Mouse (Mus musculus) neural tube, embryonic 13.5 days (tissue): ENCODE results near the gene Bcl2l1. TPM values are rescaled to one million over a fixed set of nuclear protein-coding genes. Genes with fewer than 3 reads are reported as not detected.

ENCODE experiments used
- ATAC-seq: fragments of 200-750 bp; cut with Nextera tagmentation; 2 replicates; pipeline ENCODE4 v1.8.0; 2017; ENCODE audit warnings: low read depth, mild to moderate bottlenecking, moderate TSS enrichment, moderate library complexity
- H3K27ac ChIP-seq: fragments of 300-500 bp; sonication (generic); replicated peaks from 2 replicates; pipeline ENCODE4 v1.5.1; 2015; ENCODE audit warnings: moderate library complexity, mild to moderate bottlenecking, inconsistent platforms
- H3K27me3 ChIP-seq: fragments of 300-500 bp; sonication (generic); 2 replicates; pipeline ENCODE4 v1.6.1; 2015; ENCODE audit warnings: mild to moderate bottlenecking, inconsistent platforms
- H3K36me3 ChIP-seq: fragments of 300-500 bp; sonication (generic); 2 replicates; pipeline ENCODE4 v1.6.1; 2015; ENCODE audit warnings: mild to moderate bottlenecking, inconsistent platforms
- H3K4me1 ChIP-seq: fragments of 300-500 bp; sonication (generic); replicated peaks from 2 replicates; pipeline ENCODE4 v1.6.1; 2015; ENCODE audit warnings: inconsistent platforms
- H3K4me2 ChIP-seq: fragments of 300-500 bp; sonication (generic); 2 replicates; pipeline ENCODE4 v1.6.1; 2015; ENCODE audit warnings: inconsistent platforms, mild to moderate bottlenecking, moderate library complexity
- H3K4me3 ChIP-seq: fragments of 300-500 bp; sonication (generic); 2 replicates; pipeline ENCODE4 v1.5.1; 2015; ENCODE audit warnings: mild to moderate bottlenecking, inconsistent platforms
- H3K9ac ChIP-seq: fragments of 300-500 bp; sonication (generic); 2 replicates; pipeline ENCODE4 v1.6.1; 2015; ENCODE audit warnings: moderate library complexity, mild to moderate bottlenecking, inconsistent platforms
- H3K9me3 ChIP-seq: fragments of 300-500 bp; sonication (generic); 2 replicates; pipeline ENCODE4 v1.6.1; 2016; ENCODE audit warnings: inconsistent platforms
- WGBS: fragments of 180-500 bp; shearing (Covaris S2); methylation state at CpG from one replicate; pipeline ENCODE4 v1.1.7; 2015; 5-methylcytosine and 5-hydroxymethylcytosine counted together
- polyA plus RNA-seq: library from polyadenylated mRNA; unstranded; fragments of >200 nt; fragmentation: Nextera tagmentation; extraction: Ambion mirVana; gene quantifications from 2 replicates; pipeline ENCODE4 v1.2.1, GENCODE M21; 2015

Gene Bcl2l1
- 151 and 153 TPM in 2 replicates for polyA plus RNA-seq

DNA sequence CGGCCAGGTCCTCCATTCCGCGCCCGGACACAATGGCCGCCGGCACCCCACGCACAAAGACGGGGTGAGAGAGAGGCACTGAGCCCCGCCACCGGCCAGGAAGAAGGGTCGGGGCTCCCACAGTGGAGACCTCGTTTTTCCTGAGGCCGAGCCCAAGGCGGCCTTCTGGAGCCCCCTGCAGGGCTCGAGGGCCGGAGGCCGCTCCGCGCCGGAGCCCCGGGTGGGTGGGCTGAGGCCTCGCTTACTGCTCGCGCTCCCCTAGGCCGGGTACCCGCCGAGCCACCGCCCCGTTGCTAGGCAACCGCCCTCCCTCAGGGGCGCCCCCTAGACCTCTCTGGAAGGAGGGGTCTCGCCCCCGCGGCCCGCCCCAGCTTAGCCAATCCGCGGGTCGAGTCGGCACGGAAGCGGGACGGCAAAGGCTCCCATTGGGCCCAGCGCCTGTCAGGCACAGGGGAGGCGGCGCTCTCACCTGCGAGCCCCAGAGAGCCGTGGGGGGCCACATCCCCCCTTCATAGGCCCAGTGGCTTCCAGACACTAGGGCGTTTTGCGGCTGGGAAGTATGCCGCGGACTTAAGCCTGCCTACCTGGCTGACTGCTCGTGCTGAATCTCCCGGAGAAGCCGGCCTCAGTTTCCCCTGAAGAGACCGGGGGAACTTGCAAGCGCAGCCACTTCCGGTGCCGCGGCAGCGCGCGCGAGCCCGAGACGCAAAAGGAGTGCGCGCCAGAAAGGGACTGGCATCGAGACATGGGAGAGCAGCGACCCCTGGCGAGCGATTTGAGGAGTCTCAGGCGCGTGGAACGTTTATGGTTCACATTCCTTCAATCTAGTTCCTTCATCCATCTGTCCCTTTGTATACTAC lies at the start of gene Bcl2l1:
Bcl2l1 (minus strand) TSS at position 710 of the 860 bp plus-strand sequence.
- H3K27me3 ChIP-seq = no peaks in the 10 kb centered on the region
- peak within 1 kb of the TSS; percentile 77 for H3K4me2 ChIP-seq
- H3K36me3 ChIP-seq = peaks cover 11% of the 10 kb centered on the region; the same call in 1 of the 2 replicates
- peak within 1 kb of the TSS; percentile 80 for H3K4me3 ChIP-seq
- H3K9ac ChIP-seq = peak within 1 kb of the TSS; percentile 94
- H3K27ac ChIP-seq = peak within 1 kb of the TSS; percentile 99
- H3K9me3 ChIP-seq = no peaks in the 10 kb centered on the region
- peaks cover 38% of the 10 kb centered on the region for H3K4me1 ChIP-seq
- under 1% methylated on average over 70 of the region's 74 CpGs for WGBS
- ATAC-seq = peak; percentile 98

DNA sequence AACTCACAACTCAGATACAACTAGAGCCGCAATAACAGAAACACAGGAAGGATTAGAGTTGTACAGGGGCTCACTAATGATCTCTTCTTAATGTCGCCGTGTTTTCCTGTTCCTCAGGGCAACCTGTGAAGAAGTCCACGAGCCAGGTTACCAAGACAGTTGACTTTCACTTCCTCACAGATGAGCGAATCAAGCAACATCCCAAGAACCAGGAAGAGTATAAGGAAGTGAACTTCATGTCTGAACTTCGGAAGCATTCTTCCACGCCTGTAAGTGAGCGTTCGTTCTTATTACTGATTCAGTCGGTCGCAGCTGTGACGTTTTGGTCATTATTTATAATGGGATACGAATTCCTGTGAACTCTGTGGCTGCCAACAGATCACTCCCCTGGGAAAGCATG lies 49.4 kb upstream of the Bcl2l1 start:
- Histone ChIP-seq H3K4me1 (no peaks in the 10 kb centered on the region), H3K4me3 (no peak overlapping the region), H3K27ac (no peak overlapping the region), H3K9ac (no peak overlapping the region), H3K27me3 (no peaks in the 10 kb centered on the region), H3K9me3 (no peaks in the 10 kb centered on the region), H3K36me3 (peaks cover 47% of the 10 kb centered on the region), H3K4me2 (no peak overlapping the region)
- 92% methylated on average over 13 of the region's 13 CpGs for WGBS
- no peak for ATAC-seq

DNA sequence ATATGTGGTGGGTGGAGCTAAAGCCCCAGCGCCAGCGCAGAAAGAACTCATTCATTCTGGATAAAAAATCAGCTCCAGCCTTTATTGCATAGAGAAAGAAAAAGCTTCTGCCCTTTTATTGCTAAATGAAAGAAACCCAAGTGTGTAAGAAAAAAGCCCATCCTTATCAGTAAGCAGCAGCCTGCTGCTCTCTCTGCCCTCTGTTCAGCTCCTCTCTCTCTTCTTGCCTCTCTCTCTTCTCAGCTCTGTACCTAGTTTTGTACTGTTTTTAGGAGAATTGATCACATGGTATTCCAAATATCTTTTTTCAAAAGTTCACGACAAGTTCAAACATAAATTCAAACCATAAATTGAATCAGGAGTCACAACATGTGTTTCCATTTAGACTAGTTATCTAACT lies 46.7 kb upstream of the Bcl2l1 start:
- Histone ChIP-seq H3K4me3 (no peak overlapping the region), H3K4me2 (no peak overlapping the region), H3K27ac (no peak overlapping the region), H3K9me3 (no peaks in the 10 kb centered on the region), H3K27me3 (no peaks in the 10 kb centered on the region), H3K9ac (no peak overlapping the region), H3K4me1 (no peaks in the 10 kb centered on the region), H3K36me3 (peaks cover 32% of the 10 kb centered on the region)
- ATAC-seq = no peak
- 93% methylated on average over 3 of the region's 3 CpGs for WGBS

DNA sequence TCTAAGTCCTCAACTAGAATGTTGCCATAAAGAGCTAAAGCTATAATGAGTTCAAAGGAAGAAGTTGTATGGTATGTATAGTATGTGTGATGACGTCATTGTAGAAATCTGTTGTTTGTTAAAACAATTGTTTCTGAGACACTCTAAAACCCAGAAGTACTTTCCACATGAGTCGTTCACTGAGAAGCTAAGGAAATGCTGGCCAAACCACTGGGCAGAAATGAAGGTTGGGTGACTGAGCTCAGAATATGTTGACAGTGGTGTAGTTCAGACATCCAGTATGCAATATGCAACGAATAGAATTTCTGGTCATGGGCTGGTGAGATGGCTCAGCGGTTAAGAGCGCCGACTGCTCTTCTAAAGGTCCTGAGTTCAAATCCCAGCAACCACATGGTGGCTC lies 31.8 kb upstream of the Bcl2l1 start:
- H3K9me3 ChIP-seq = no peaks in the 10 kb centered on the region
- no peak overlapping the region for H3K4me3 ChIP-seq
- H3K27me3 ChIP-seq = no peaks in the 10 kb centered on the region
- H3K36me3 ChIP-seq = peaks cover 7% of the 10 kb centered on the region; the same call in 1 of the 2 replicates
- ATAC-seq = no peak
- H3K4me2 ChIP-seq = no peak overlapping the region
- H3K27ac ChIP-seq = no peak overlapping the region
- 98% methylated on average over 6 of the region's 6 CpGs for WGBS
- H3K4me1 ChIP-seq = no peaks in the 10 kb centered on the region
- H3K9ac ChIP-seq = no peak overlapping the region

DNA sequence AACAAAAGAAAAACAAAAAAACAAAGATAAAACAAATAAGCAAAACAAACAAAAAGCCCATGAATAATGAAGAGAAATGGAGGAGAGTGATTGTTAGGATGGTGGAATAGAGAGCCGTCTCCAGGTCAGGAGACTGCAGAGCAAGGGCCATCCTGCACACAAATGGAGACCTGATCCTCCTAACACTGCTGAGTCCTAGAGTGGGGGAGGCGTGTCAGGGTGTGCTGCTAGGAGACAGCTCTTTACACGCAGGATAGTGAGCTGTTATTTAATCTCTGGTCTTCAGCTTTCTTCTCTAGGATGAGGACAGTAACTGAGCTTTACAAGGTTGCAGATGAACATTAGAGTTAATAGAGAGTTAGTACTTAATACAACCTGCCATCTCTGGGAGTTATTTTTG lies 31.1 kb upstream of the Bcl2l1 start:
- Histone ChIP-seq H3K9ac (no peak overlapping the region), H3K4me3 (no peak overlapping the region), H3K4me1 (no peaks in the 10 kb centered on the region)

DNA sequence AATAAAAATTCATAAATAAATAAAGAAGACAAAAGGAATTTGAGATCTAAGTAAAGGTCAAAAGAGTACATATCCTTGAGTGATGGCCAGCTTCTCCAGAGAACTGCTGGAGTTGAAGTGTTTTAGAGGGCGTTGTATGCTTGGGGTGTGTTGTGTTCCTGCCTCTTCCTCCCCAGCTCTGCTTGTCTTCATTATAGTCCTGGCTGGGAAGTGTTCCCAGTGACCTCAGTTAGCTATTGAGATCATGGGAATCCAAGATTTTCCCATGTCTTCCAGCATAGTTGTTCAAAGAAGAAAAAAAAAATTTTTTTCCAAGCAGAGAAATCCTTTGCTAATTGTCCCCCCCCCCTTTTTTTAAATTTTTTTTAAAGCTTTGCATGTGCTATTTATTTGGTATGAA lies 30.4 kb upstream of the Bcl2l1 start:
- Histone ChIP-seq H3K27me3 (no peaks in the 10 kb centered on the region), H3K4me3 (no peak overlapping the region), H3K27ac (no peak overlapping the region), H3K4me2 (no peak overlapping the region), H3K9ac (no peak overlapping the region), H3K36me3 (0 out of 2 replicates have a peak, but pooled peaks cover 10% of the 10 kb centered on the region), H3K9me3 (no peaks in the 10 kb centered on the region), H3K4me1 (no peaks in the 10 kb centered on the region)
- ATAC-seq = no peak
- 95% methylated on average over 1 of the region's 1 CpGs for WGBS

More for the DNA sequence above, 31.1 kb upstream of the Bcl2l1 start:
- no peaks in the 10 kb centered on the region for H3K27me3 ChIP-seq
- no peak overlapping the region for H3K4me2 ChIP-seq
- no peak overlapping the region for H3K27ac ChIP-seq
- peaks cover 10% of the 10 kb centered on the region; the same call in 1 of the 2 replicates for H3K36me3 ChIP-seq
- no peaks in the 10 kb centered on the region for H3K9me3 ChIP-seq
- ATAC-seq = no peak
- WGBS = 90% methylated on average over 3 of the region's 3 CpGs

DNA sequence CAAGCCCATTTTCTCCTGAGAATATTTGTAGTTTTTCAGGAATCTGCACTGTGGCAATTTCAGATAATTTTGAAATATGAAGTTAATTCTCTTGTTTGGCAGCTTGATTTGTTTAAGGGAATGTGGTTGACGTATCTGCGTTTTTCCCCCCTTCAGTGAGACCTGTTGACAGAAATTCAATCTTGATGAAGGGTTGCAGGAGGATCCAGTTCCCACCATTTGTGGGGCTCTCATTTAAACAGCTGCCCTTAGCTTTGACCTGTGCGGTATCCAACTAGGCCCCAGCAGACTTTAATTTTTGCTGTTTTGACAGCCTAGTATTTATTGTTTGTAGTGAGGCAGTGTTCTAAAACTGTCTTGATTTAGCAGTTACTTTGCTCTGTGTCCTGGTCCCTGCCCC lies 28.0 kb upstream of the Bcl2l1 start:
- H3K27me3 ChIP-seq = no peaks in the 10 kb centered on the region
- H3K36me3 ChIP-seq = 0 out of 2 replicates have a peak, but pooled peaks cover 10% of the 10 kb centered on the region
- H3K27ac ChIP-seq = no peak overlapping the region
- no peak for ATAC-seq
- no peak overlapping the region for H3K9ac ChIP-seq
- no peaks in the 10 kb centered on the region for H3K9me3 ChIP-seq
- 95% methylated on average over 3 of the region's 3 CpGs for WGBS
- H3K4me1 ChIP-seq = no peaks in the 10 kb centered on the region
- no peak overlapping the region for H3K4me3 ChIP-seq
- H3K4me2 ChIP-seq = no peak overlapping the region

DNA sequence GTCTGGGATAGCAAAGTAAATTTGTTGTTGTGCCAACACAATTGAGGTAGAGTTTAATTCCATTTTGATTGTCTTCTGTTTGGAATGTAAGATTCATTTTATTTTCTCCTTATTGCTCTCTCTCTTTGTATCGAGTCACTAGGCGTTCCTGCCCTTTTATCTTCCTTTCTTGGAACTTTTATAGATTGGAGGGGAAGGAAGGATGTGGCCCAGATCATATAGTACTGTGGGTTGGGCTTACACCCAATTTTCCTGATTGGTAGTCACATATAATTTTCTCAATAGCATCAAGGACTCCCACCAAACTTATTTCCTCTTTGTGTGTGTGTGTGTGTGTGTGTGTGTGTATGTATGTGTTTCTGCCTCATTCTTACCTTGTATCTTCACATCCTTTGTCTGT lies 16.9 kb upstream of the Bcl2l1 start:
- no peaks in the 10 kb centered on the region for H3K9me3 ChIP-seq
- no peaks in the 10 kb centered on the region for H3K27me3 ChIP-seq
- peak overlapping the region; percentile 85 for H3K4me2 ChIP-seq
- peaks cover 20% of the 10 kb centered on the region for H3K4me1 ChIP-seq
- no peak overlapping the region for H3K27ac ChIP-seq
- H3K36me3 ChIP-seq = no peaks in the 10 kb centered on the region
- H3K4me3 ChIP-seq = peak overlapping the region; percentile 75
- 6% methylated on average over 2 of the region's 2 CpGs for WGBS
- ATAC-seq = no peak
- peak overlapping the region; percentile 65 for H3K9ac ChIP-seq

DNA sequence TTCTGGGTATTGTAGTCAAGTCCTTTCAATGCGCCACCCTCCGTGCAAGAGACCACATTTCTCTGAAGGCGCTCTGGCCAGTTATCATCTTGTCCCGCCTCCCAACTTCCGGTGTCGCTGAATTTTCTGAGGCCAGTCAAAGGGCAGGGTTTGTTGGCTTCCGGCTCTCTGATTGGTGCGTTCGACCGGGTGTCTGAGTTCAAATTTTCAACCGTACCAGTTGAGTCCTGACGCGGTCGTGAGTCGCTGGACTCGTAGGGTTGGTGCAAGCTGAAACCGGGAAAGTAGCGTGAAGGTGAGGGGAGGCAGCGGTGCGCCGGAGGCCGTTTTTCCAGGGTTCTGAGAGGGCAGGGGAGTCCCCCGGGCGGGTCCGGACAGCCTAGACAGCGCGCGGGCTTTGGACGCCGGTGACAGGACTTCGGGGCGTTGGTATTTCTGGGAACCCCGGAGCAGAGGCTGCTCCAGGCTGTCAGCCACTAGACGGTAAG lies 16.3 kb upstream of the Bcl2l1 start, which contains the start of gene Tpx2:
Tpx2 (plus strand) TSS at position 150 of the 488 bp plus-strand sequence.
- H3K4me2 ChIP-seq = peak within 1 kb of the TSS; percentile 85
- peak within 1 kb of the TSS; percentile 65 for H3K9ac ChIP-seq
- H3K27me3 ChIP-seq = no peaks in the 10 kb centered on the region
- H3K9me3 ChIP-seq = no peaks in the 10 kb centered on the region
- 0 out of 2 replicates have a peak within 1 kb of the TSS, but pooled peaks have one; percentile 33 for H3K27ac ChIP-seq
- peak; percentile 99 for ATAC-seq
- H3K4me3 ChIP-seq = peak within 1 kb of the TSS; percentile 75
- no peaks in the 10 kb centered on the region for H3K36me3 ChIP-seq
- under 1% methylated on average over 34 of the region's 34 CpGs for WGBS
- H3K4me1 ChIP-seq = peaks cover 20% of the 10 kb centered on the region

DNA sequence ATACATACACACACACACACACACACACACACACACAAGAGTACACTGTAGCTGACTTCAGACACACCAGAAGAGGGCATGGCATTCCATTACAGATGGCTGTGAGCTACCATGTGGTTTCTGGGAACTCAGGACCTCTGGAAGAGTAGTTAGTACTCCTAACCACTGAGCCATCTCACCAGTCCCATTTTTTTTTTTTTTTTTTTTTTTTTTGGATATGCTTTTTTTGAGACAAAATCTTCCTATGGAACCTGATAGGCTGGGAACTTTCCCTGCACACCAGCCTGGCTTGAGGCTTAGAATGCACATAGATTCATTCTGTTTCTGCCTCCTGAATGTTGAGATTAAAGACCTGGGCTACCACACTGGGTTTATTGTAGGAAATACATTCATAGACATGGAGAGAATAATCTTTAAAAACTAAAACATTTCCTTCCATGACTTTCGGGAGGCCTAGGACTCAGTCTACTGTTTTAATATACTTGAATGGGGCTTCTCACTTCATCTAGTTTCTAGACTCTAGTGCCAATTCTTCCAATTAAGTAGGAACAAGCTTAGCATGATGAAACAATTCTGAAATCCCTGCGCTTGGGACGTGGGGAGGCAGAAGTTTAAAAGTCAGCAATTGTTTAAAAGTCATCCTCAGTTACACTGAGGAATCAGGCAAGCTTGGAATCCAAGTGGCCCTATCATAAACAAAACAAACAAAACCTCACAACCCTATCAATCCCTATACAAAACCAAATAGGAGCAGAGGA lies 15.7 kb upstream of the Bcl2l1 start:
- WGBS = 14% methylated on average over 3 of the region's 3 CpGs
- peak; percentile 42 for ATAC-seq
- peaks cover 20% of the 10 kb centered on the region for H3K4me1 ChIP-seq
- H3K36me3 ChIP-seq = no peaks in the 10 kb centered on the region
- H3K9ac ChIP-seq = peak overlapping the region; percentile 53; the same call in 1 of the 2 replicates
- H3K27ac ChIP-seq = no peak overlapping the region
- no peaks in the 10 kb centered on the region for H3K9me3 ChIP-seq
- no peaks in the 10 kb centered on the region for H3K27me3 ChIP-seq
- peak overlapping the region; percentile 85 for H3K4me2 ChIP-seq
- peak overlapping the region; percentile 75 for H3K4me3 ChIP-seq

DNA sequence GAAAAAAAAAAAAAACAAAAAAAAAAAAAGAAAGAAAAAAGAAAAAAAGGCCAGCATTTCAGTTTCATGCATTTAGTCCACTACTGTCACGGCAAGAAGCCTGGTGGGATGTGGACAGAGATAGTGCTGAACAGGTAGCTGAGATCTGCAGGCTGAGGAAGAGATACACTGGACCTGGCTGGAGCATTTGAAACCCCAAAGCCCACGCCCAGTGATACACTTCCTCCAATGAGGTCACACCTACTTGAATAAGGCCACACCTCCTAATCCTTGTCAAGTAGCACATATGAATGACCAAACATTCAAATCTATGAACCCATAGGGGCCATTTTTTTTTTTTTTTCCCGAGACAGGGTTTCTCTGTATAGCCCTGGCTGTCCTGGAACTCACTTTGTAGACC lies 11.2 kb upstream of the Bcl2l1 start:
- H3K4me2 ChIP-seq = no peak overlapping the region
- no peak for ATAC-seq
- WGBS = 77% methylated on average over 3 of the region's 3 CpGs
- H3K9me3 ChIP-seq = no peaks in the 10 kb centered on the region
- H3K36me3 ChIP-seq = no peaks in the 10 kb centered on the region
- no peaks in the 10 kb centered on the region for H3K4me1 ChIP-seq
- no peak overlapping the region for H3K4me3 ChIP-seq
- no peak overlapping the region for H3K27ac ChIP-seq
- H3K9ac ChIP-seq = no peak overlapping the region
- H3K27me3 ChIP-seq = no peaks in the 10 kb centered on the region

DNA sequence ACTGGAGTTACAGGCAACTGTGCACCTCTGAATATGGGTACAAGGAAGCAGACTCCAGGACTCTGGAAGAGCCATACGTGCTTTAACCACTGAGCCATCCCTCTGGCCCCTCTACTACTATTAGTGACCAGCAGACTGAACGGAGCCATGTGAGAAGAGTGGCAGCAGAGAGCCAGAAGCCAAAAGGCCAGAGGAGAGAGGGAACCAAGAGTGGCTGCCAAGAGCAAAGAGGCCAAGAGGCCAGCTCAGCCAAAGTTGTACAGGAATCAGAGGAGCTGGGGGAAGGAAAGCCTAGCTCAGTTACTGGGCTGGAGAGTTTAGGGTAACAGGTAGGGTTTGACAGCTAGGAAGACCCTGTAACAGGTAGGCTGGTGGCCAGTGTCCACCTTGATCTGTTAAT lies 7.7 kb upstream of the Bcl2l1 start:
- Histone ChIP-seq H3K4me2 (no peak overlapping the region), H3K9me3 (no peaks in the 10 kb centered on the region), H3K9ac (no peak overlapping the region), H3K27me3 (no peaks in the 10 kb centered on the region), H3K4me1 (no peaks in the 10 kb centered on the region), H3K4me3 (no peak overlapping the region), H3K36me3 (no peaks in the 10 kb centered on the region), H3K27ac (no peak overlapping the region)
- WGBS = 54% methylated on average over 2 of the region's 2 CpGs
- no peak for ATAC-seq
